Mouse (Mus musculus) testis, adult 2 months (tissue): ENCODE data around the gene Oscp1.

Experiments
- CTCF ChIP-seq: fragments of 200-500 bp; IDR thresholded peaks from 2 replicates; pipeline ENCODE4 v1.5.1; 2012; ENCODE audit warnings: low read depth, mild to moderate bottlenecking, inconsistent platforms, low read length, moderate library complexity; ENCODE audit not compliant: control insufficient read depth, insufficient read depth, insufficient replicate concordance
- POLR2A ChIP-seq: fragments of 200-500 bp; IDR thresholded peaks from 2 replicates; pipeline ENCODE4 v1.6.1; 2012; ENCODE audit warnings: low read depth, mild to moderate bottlenecking, inconsistent platforms, low read length, moderate library complexity; ENCODE audit not compliant: control insufficient read depth

DNA sequence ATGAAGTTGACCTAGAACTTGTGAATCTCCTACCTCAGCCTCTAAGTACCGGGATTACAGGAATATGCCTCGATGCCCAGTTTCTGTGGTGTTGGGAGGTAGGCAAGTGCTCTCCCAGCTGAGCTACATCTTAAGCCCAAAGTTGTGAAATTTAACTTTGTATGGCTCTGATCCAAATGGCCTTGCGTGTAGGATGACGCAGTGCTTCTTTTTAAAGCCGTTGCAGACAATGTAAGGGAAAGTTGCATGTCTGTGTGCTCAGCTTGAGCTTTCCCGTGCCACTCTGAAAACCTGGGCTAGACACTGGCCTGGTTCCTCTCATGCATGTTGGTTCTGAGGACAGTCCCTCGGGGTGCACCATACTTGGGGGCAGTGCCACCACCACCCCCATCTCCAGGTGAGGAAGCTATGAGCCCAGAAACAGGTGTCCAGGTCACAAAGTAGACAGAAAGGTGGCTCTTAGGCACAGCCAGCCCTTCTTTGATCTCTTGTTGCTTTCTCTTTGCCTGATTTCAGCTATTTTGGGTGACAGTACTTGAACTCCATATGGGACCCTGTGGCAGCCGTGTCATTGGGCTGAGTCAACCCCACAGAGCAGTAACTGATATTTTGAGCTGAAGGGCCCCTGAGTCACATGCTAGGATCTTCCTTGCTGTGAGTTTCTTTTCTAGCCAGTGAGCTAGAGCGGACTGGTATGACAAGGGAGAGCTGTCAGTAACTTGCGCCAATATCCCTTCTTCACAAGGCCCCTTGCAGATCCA lies 51.4 kb downstream of the Oscp1 start:
- TF ChIP-seq CTCF, result no peak
- no peak for TF ChIP-seq POLR2A
